Mouse (Mus musculus) gastrocnemius, postnatal 10 days (tissue): Measurements from ENCODE around the gene Tomm20. TPM values are rescaled to one million over a fixed set of nuclear protein-coding genes. Genes with fewer than 3 reads are reported as not detected.
A peak's percentile ranks its signal among the peaks of the same experiment; 100 is the strongest.
"Not testable (repeated sequence)": the region's sequence is repeated elsewhere in the genome, so short reads cannot be mapped to it uniquely, and the experiment has no call there.

Experiments used
- DNase-seq: peaks from one replicate; pipeline ENCODE4 v3.0.0; 2021; ENCODE audit warnings: mixed read lengths
- long read RNA-seq, 2 experiments: library from polyadenylated mRNA; stranded (forward); transcript quantifications; one replicate each; pipeline ENCODE4 v2.0.0; 2021
- total RNA-seq, 2 experiments: library from RNA; stranded (reverse); gene quantifications; 2 replicates each; pipeline ENCODE4 v1.2.3; 2021

Tomm20 gene
- total RNA-seq, result 100 to 1,000 TPM; 114 to 122 TPM
- long read RNA-seq, experiment 1, full-length matches to known transcripts, result 241 of 245 reads
- long read RNA-seq, experiment 1, partial matches to known transcripts, result 1 of 245 reads
- long read RNA-seq, experiment 1, other reads (novel, unspliced or antisense), result 3 of 245 reads
- long read RNA-seq, experiment 2, full-length matches to known transcripts, result 236 of 241 reads
- long read RNA-seq, experiment 2, partial matches to known transcripts, result 0 of 241 reads
- long read RNA-seq, experiment 2, other reads (novel, unspliced or antisense), result 5 of 241 reads

GRCm38 (mm10) chr8:126945730-126946163 lies at the start of gene Tomm20:
TSS of gene Tomm20 (minus strand) at chr8:126945844.
- DNase-seq, result peak; percentile 98

- DNase-seq, result no peak
Measured at GRCm38 (mm10) chr8:126994506-126994905, 48.9 kb upstream of the Tomm20 start.

GRCm38 (mm10) chr8:126989363-126990153 lies 43.9 kb upstream of the Tomm20 start:
- no peak for DNase-seq

- DNase-seq, result peak; percentile 21
Measured at GRCm38 (mm10) chr8:126988346-126989006, 42.8 kb upstream of the Tomm20 start.

- peak; percentile 74 for DNase-seq
Measured at GRCm38 (mm10) chr8:126986495-126986894, 40.9 kb upstream of the Tomm20 start.

- DNase-seq, result no peak
Measured at GRCm38 (mm10) chr8:126980046-126980445, 34.4 kb upstream of the Tomm20 start.

GRCm38 (mm10) chr8:126979091-126979920 lies 33.7 kb upstream of the Tomm20 start:
- no peak for DNase-seq

- DNase-seq, result not testable (repeated sequence)
Measured at GRCm38 (mm10) chr8:126978535-126978934, 32.9 kb upstream of the Tomm20 start.

GRCm38 (mm10) chr8:126978028-126978427 lies 32.4 kb upstream of the Tomm20 start:
- no peak for DNase-seq

GRCm38 (mm10) chr8:126976608-126977348 lies 31.1 kb upstream of the Tomm20 start:
- no peak for DNase-seq

- DNase-seq, result no peak
Measured at GRCm38 (mm10) chr8:126975706-126976105, 30.1 kb upstream of the Tomm20 start.

GRCm38 (mm10) chr8:126974511-126974910 lies 28.9 kb upstream of the Tomm20 start:
- no peak for DNase-seq

GRCm38 (mm10) chr8:126973686-126974265 lies 28.1 kb upstream of the Tomm20 start:
- DNase-seq, result no peak

- DNase-seq, result no peak
Measured at GRCm38 (mm10) chr8:126972649-126973048, 27.0 kb upstream of the Tomm20 start.

- no peak for DNase-seq
Measured at GRCm38 (mm10) chr8:126972102-126972501, 26.5 kb upstream of the Tomm20 start.

- DNase-seq, result no peak
Measured at GRCm38 (mm10) chr8:126971314-126971664, 25.6 kb upstream of the Tomm20 start.

GRCm38 (mm10) chr8:126970579-126971313 lies 25.1 kb upstream of the Tomm20 start, which contains the start of gene Rbm34:
TSS of gene Rbm34 (minus strand) at chr8:126971071.
- DNase-seq, result peak; percentile 86

- no peak for DNase-seq
Measured at GRCm38 (mm10) chr8:126969546-126969945, 23.9 kb upstream of the Tomm20 start.

- no peak for DNase-seq
Measured at GRCm38 (mm10) chr8:126968107-126968506, 22.5 kb upstream of the Tomm20 start.

GRCm38 (mm10) chr8:126965246-126965645 lies 19.6 kb upstream of the Tomm20 start:
- no peak for DNase-seq
